Mouse (Mus musculus): ENCODE data around the gene Eif4enif1. TPM values are rescaled to one million over a fixed set of nuclear protein-coding genes. Genes with fewer than 3 reads are reported as not detected.

Eif4enif1 gene
- polyA plus RNA-seq (2012) = 81.0 and 161 TPM in 2 replicates

DNA sequence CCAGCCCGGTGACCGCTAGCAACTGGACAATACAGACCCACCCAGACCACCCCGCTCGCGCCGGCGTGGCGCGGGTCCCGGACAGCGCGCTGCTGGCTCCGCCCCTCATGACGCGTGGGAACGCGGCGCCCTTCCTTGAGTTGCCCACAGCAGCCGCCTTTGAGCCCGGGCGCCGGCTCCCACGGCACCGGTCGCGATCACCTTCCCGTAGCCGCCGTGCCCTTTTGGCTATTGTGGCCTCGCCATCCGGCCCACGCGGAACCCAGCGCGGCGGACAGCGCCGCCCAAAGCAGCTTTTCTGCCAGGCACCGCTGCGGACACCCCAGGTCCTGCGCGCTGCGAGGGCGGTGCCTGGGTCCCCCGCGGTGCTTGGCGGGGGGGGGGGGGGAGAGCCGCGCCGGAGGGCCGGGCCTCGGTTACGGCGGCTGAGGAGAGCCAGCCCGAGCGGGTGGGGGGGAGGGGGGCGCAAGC is at the start of gene Eif4enif1:
Gene Eif4enif1, plus strand, starts transcription at position 162 of the 471 bp plus-strand sequence.
- TF ChIP-seq GATA1 (IDR thresholded peaks at IDR 0.05; ENCODE audit: low read length) = no peak

DNA sequence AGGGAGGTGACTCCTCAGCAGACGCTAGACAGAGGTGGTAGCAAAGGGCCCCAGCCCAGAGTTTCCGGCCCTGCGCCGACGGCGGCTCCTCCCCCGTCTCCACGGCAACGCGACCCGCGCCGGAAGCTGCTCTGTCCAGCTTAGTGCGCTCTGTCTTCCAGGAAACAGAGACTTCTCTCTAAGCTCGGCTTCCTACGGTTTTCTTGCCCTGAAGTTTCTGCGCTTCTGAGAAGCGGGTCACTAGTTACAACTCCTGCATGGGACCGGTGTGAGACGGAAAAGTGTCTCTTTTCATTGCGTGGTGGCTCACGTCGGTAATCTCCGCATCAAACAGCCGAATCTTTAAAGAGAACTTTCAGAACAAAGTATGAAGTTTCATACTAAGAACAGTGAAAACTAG is 8.8 kb upstream of the Eif4enif1 start, which contains the start of gene Sfi1:
Gene Sfi1, minus strand, starts transcription at position 101 of the 400 bp plus-strand sequence.
- TF ChIP-seq GATA1 (IDR thresholded peaks at IDR 0.05; ENCODE audit: low read length) = no peak

DNA sequence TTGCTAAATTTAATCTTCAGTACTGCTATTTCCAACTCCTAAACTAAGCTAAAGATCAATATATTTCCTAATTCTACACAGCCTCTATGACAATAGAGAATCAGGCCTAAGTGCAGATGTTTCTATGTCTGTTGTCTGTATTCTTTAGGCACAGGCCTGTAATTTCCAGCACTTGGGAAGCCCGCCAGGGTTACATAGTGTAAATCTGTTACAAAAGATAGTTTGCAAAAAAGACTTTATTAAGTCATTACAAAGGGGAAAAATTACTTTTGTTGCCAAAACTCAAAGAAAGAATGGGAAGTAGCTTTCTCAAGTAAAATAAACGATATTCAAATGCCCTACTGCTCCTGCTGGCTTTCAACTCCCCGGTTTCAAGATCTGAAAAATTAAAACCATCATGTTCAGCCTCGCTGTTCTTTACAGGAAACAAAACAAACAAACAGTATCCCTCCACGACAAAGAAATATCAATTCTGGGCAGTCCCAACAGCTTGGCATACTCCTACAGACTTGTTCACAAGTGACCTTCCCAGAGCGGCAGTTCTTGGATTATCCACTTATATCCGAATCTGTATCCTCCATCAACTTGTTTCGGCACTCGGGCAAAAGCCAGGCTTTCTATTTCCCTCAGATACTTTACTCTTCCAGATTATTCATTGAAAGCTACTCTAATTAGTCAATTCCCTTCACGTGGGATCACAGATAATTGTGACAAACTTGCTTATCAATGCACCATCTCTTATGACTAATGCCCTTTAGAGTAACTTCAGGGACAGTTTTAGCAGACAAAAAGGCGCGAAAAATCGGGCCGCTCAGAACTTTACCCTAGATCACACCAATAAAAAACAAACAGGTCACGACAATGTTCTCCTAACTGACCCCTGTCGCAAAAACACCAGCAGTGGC is 614 bp upstream of the Eif4enif1 start:
- TF ChIP-seq GATA1 (IDR thresholded peaks at IDR 0.05; ENCODE audit: low read length) = no peak

DNA sequence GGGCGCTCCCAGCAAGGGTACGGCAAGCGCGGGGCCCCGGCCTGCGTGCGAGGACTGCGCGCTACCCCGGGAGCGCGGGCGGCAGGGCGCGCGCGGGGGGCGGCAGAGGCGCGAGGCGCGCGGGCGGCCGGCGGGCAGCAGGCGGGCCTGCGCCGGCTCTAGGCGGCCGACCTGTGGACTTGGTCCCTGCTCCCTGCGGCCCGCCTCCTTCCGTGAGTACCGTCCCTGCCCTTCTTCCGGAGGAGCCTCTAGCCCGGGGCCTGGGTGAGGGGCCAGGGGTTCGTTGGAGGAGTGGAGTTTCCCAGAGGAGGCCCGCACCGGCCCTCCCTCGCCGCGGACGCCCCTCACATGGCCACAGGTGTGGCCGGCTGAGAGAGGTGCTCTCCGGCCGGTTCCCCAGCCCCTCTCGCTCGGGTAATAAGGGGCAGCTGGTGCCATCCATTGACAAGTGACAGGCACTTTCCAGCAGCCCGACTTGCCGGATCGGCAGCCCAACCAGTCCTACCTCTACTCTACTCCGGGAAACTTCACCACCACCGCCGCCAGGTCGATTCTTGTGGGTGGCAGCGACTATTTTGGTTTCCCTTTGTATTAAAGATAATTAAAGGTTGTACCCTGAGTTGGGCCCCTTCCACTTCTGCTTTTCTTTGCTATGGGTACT is 719 bp downstream of the Eif4enif1 start:
- TF ChIP-seq GATA1 (IDR thresholded peaks at IDR 0.05; ENCODE audit: low read length) = no peak

DNA sequence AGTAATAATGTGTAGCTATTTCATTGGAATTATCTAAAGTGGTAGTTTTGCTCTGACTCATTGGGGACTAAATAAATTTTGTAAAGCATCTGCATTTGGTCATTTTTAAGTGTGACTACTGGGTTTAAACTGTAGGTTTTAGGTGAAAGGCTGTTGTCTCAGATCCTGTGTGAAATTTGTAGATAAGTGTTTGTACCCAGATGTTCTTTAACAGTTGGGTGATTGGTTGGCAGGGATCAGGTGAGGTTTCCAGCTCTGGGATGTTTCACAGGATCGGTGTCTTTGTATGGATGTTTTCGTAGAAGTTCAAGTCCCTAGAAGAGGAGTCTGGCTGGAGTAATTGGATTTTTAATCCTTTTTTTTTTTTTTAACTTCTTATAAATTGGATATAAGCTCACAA is 1.6 kb downstream of the Eif4enif1 start:
- no peak for TF ChIP-seq GATA1 (IDR thresholded peaks at IDR 0.05; ENCODE audit: low read length)

DNA sequence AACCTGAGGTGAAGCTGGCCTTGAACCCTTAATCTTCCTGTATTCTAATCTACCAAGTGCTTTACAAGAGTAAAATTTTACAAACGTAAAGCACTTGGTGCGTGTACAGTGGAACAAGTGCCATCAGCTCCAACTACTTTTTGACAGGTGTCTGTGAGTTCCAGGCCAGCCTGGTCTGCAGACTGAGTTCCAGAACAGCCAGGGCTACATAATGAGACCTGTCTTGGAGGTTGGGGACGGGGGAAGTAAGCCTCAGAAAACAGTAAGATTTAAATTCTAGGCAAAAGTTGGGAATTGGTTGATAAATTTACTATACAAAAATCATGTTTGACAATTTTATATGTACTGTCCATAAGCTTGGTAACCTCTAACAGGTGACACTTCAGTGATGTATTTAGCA is 3.0 kb downstream of the Eif4enif1 start:
- no peak for TF ChIP-seq GATA1 (IDR thresholded peaks at IDR 0.05; ENCODE audit: low read length)

DNA sequence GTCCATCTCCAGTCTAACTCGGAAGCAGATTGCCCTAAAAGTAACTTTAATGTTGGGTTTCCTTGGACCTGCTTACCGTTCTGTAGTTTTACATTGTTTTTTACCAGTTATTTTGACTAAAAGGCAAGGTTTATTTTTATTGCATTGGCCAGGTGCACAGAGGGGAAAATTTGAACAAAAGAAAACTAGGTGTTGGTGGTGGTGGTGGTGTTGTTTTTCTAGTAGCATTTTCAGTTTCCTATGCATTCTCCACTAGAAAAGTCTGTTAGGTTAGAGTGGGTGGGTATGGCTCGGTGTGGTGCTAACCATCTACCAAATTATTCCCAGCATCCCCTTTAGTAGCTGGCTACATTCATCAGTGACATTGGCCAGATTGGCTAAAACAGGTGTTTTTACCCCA is 4.6 kb downstream of the Eif4enif1 start:
- TF ChIP-seq GATA1 (IDR thresholded peaks at IDR 0.05; ENCODE audit: low read length) = no peak

DNA sequence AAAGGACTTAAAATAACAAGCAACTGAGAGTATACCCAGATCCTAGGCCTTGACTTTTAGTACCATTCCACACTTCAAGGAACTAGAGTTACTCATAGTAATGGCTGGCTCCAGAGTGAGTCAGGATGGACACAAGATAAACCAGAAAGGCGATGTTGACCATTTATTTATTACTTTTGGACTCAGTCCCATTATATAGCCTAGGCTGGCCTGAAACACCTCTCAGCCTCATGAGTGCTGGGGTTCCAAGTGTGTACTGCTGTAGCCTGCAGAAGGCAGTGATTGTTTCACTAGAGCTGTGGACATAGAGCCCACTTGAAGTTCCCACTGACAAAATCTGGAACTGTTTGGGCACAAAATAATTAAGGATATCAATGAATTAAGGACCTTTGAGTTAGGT is 10.3 kb downstream of the Eif4enif1 start:
- TF ChIP-seq GATA1 (IDR thresholded peaks at IDR 0.05; ENCODE audit: low read length) = no peak

DNA sequence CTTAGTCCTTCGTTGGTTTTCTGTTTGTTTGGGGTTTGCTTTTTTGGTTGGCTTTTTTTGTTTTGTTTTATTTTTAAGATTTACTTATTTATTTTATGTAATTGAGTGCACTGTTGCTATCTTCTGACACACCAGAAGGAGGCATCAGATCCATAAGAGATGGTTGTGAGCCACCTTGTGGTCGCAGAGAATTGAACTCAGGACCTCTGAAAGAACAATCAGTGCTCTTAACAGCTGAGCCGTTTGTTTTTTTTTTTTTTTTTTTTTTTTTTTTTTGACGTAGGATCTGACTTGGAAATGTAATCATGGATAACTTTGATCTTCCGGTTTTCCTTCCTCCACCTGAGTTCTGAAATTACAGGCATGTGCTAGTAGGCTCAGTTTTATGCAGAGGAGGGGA is 20.9 kb downstream of the Eif4enif1 start:
- TF ChIP-seq GATA1 (IDR thresholded peaks at IDR 0.05; ENCODE audit: low read length) = no peak

DNA sequence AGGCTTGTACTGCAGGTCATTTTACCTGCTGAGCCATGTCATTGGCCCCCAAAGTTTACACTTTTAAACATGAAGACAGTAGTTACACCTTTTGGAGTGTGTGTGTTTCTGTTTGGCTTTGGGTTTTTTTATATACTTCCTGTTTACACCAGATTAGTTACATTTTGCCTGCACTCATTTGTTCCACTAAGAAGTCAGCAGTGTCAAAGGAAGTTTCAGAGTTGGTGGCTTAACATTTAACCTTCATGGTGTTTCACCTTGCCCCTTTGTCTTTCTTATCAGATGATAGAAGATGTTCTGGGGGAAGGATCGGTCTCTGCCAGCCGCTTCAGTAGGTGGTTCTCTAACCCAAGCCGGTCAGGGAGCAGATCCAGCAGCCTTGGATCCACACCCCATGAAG is 24.9 kb downstream of the Eif4enif1 start:
- no peak for TF ChIP-seq GATA1 (IDR thresholded peaks at IDR 0.05; ENCODE audit: low read length)

DNA sequence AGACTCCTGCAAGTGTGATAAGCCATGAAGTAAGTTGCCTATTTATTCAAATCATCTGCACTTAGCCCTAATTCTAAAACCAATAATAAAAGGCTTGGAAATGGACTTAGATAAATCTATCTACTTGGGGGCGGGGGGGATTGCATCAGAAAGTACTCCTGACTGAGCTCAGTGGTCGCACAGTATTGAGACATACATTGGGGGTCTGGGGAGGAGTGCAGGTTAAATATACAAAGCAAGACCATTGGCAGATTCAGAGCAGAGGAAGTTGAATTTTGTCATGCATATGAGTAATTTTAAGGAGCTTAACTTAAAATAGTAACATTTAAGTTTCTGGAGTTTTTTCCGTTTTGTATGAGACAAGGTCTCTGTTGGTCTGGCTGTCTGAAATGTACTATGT is 30.1 kb downstream of the Eif4enif1 start:
- TF ChIP-seq GATA1 (IDR thresholded peaks at IDR 0.05; ENCODE audit: low read length) = no peak

DNA sequence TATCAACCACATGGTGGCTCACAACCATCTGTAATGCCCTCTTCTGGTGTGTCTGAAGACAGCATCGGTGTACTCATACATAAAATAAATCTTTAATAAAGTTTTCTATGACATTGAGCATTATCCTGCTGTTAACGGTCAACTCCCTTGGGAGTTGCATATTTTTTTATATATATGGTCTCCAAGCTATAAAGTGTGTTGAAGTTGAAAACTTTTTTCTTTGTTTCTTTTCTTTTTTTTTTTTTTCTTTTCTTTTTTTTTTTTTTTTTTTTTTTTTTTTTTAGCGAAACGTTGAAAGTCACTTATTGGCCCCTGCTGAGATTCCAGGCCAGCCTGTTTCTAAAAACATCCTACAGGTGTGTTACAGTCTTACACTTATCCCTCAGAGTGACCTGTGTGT is 31.5 kb downstream of the Eif4enif1 start:
- no peak for TF ChIP-seq GATA1 (IDR thresholded peaks at IDR 0.05; ENCODE audit: low read length)

DNA sequence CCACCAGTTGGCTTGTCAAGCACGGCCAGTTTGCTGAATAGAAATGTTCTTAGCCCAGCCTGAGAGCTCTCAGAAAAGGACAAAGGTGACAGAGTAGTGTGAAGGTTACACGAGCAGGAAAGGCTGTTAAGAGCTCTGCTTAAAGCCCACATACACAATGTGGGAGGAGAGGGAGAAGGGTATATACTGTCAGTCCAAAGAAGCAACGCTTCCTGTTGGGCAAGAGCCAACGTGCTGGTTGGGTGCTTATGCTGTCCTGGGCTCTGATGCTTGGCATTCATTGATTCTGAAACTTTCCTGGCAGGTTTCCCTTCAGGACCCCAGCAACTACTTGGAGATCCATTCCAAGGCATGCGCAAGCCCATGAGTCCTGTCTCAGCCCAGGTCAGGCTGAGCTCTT is 33.1 kb downstream of the Eif4enif1 start:
- TF ChIP-seq GATA1 (IDR thresholded peaks at IDR 0.05; ENCODE audit: low read length) = no peak

DNA sequence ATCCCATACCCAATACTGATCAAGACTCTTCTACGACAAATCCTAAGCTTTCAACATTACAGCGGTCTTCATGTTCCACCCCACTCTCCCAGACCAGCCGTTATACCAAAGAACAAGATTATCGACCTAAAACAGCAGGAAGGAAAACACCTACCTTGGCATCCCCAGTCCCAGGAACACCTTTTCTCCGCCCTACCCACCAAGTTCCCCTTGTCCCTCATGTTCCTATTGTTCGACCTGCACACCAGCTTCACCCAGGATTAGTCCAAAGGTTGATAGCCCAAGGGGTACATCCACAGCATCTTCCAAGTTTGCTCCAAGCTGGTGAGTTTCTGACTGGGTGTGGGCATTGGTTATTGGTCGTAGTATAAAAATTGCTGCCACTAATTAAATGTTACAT is 40.2 kb downstream of the Eif4enif1 start:
- no peak for TF ChIP-seq GATA1 (IDR thresholded peaks at IDR 0.05; ENCODE audit: low read length)

DNA sequence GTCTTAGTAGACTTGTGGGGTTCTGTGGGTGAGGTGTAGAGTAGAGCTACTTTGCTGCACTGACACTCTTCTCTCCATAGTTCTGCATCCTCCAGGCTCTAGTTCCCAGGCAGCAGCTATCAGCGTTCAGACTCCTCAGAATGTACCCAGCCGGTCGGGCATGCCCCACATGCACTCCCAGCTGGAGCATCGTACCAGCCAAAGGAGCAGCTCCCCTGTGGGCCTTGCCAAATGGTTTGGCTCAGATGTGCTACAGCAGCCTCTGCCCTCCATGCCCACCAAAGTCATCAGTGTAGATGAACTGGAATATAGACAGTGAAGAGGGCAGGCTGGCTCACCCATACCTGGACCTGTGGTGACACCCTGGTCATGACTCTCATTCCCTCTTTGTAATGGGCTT is 41.6 kb downstream of the Eif4enif1 start:
- no peak for TF ChIP-seq GATA1 (IDR thresholded peaks at IDR 0.05; ENCODE audit: low read length)

DNA sequence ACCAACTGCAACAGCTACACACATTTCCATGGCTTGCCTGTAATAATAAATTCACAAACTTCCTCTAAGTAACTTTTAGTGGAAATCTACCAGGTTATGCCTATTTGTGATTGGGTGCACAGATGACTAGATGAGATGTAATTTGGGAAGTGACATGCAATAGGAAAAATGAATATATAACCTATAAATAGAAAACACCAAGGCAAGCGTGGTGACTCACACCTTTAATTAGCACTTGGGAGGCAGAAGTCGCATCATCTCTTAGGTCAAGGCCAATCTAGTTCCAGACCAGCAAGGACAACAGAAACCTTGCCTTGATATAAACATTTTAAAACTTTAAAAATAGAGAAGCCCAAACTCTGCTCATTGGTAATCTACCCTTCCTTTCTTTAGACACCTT is 45.2 kb downstream of the Eif4enif1 start:
- TF ChIP-seq GATA1 (IDR thresholded peaks at IDR 0.05; ENCODE audit: low read length) = no peak

DNA sequence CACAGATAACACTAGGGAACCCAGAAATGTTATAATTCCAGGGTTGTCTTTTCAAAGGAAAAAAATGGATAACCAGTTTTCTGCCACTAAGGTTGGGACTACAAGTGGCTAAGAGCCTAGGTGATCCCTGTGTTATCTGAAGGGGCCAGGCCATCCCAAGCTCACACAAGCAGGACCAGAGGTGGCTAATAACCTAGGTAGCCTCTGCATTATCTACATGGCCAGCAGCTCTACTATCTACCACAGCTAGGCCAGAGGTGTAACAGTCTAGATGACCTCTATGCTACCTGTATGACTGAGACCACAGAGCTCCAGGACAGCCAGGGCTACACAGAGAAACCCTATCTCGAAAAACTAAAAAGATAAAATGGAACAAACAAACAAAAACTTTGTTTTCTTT is 57.3 kb downstream of the Eif4enif1 start:
- no peak for TF ChIP-seq GATA1 (IDR thresholded peaks at IDR 0.05; ENCODE audit: low read length)
